Mouse (Mus musculus) adrenal gland, postnatal 36 days (tissue): ENCODE measurements at regions not wholly inside any gene's neighbourhood (a gene's known extent, or its start where the extent isn't known, plus 50 kb on each side); places are given as distances from the start of the nearest gene placed in this dataset.

Source experiments
- DNase-seq, 2 experiments: peaks; one replicate each; pipeline ENCODE4 v3.0.0; 2021; ENCODE audit warnings: mixed read lengths in 1 of 2

- no peak for DNase-seq
These were observed 873.2 kb downstream of the Slc22a22 start for GRCm38 (mm10) chr15:56604266-56604665.

GRCm38 (mm10) chr15:56592656-56593055 lies 884.8 kb downstream of the Slc22a22 start:
- DNase-seq: no peak

DNA sequence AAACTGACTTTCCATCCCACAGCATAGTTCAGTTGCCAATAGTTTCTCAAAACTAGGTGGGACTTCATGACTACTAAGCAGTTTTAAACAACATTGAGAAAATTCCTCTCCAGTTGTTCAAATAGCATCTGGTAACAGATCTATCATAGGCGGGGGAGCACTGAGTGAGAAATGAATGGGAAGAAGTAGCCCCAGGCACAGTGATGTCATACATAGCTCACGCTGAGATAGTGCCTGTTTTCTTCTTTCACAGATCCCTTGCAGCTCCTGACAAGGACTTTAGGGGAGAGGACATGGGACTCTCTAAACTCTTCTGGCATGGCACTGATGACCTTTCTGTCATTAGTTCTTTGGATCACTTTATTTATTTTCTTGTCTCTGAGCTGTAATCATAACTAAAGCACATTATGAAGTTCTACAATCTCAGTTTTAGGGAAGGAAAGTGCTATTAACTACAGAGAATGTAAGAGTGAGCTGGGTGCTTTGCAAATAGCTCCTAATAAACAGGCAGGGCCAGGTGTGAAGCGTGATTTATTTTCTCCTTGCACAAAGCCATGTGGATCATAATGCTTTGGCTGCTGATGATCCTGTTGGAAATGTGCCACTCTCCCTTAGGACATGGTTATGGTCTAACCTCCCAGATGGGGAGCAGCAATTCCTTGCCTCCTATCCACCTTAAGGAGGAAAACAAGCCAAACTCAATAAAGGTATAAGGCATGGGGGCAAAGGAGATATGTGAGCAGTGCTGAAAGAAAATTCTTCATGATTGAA lies 896.5 kb downstream of the Slc22a22 start:
- DNase-seq: no peak

GRCm38 (mm10) chr15:56563192-56563591 lies 914.2 kb downstream of the Slc22a22 start:
- no peak for DNase-seq

DNA sequence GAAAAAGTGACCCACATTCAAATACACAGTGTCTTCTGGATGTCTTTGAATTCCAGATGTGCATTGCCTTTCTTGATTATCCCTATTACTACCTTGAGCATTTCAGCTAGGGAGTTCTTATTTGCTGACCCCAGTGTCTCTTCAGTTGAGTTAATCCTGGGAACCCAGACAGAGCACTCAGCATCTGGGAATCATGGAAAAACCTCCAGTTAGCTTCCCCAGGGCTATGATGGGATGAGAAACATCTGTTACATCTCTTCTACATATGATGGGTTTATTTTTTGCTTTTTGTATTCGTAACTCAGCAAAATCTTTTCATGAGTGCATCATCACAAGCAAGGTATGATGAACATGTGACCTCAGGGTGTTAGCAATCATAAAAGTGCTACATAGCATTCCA lies 914.6 kb downstream of the Slc22a22 start:
- DNase-seq: no peak

GRCm38 (mm10) chr15:56562143-56562542 lies 915.3 kb downstream of the Slc22a22 start:
- no peak for DNase-seq

GRCm38 (mm10) chr15:56554386-56554785 lies 923.0 kb downstream of the Slc22a22 start:
- DNase-seq: peak; percentile 15 to 38

- no peak for DNase-seq
These were observed 923.6 kb downstream of the Slc22a22 start for GRCm38 (mm10) chr15:56553851-56554250.

- DNase-seq: no peak
These were observed 945.9 kb downstream of the Slc22a22 start for GRCm38 (mm10) chr15:56531529-56531928.

DNA sequence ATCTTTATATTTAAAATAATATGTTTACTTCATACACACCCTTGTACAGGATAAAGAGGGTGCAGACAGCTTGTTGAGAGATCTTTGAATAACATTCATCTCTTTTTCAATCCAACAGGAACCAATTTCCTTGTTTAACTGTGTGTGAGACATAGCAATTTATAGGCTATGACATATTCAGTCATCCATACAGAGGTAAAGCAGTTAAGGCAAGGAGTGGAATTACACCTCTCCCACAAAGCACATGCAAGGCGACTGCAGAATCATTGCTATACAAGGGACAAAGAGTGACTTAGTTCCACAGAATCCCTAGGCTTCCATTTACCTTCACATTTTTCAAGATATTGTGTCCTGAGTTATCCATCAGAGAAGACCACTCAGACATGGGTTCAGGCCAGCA lies 959.0 kb downstream of the Slc22a22 start:
- no peak for DNase-seq

- DNase-seq: no peak
These were observed 961.3 kb downstream of the Slc22a22 start for GRCm38 (mm10) chr15:56516095-56516494.

- DNase-seq: no peak
These were observed 978.7 kb downstream of the Slc22a22 start for GRCm38 (mm10) chr15:56498774-56499173.

DNA sequence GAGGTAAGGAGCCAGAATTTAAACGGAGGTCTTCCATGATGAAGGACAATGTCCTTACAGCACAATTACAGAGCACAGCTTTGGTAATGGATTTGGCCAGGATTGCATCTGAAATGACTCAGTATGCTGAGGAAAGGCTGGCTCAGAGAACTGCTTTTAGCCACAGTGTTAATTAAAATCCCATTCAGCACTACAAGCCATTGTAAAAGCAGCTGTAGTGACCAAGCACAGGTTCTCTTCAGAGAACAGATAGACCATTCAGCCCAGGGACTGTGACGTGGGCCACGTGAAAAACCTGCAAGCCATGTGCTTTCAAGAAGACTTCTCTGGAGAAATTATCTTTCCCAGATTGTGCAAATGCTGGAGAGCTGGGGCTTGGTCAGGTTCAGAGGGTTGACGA lies 979.7 kb downstream of the Slc22a22 start:
- DNase-seq: no peak

DNA sequence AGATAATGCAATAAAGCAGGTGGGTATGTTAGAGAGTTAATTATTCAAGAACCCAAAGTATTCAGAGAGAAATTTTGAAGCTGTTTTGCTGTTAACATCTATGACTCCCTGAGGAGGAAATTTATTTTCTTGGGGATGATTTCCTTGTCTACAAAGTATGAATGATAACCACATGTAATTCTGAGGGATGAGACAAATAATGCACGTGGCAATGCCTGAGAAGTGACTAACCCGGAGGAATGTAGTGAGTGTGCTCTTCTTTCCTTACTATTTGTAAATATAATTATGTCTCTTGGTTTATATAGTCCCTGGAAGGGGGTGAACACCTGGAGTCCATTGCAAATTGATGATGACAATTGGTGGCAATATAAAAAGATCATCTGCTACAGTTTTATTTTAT lies 981.1 kb downstream of the Slc22a22 start:
- no peak for DNase-seq

DNA sequence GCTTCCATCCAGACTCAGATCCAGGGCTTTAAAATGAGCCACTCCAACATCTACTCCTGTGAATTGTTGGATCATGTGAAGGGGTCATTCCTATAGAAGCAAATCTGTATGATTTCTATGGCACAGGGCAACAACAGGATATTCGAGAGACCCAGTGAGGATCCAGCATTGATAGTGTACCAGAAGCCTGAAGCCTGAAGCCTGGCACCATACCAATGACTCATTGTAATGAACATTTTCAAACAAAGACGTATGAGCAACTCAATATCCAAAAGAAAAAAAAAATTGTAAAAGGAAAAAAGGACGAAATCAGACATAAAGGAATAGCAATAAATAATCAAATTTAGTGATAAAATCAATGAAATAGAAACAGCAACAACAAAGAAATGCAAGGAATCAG lies 991.5 kb downstream of the Slc22a22 start:
- DNase-seq: no peak

GRCm38 (mm10) chr15:56484693-56485092 lies 992.7 kb downstream of the Slc22a22 start:
- DNase-seq: no peak

- no peak for DNase-seq
These were observed 997.7 kb downstream of the Slc22a22 start for GRCm38 (mm10) chr15:56479682-56480081.

DNA sequence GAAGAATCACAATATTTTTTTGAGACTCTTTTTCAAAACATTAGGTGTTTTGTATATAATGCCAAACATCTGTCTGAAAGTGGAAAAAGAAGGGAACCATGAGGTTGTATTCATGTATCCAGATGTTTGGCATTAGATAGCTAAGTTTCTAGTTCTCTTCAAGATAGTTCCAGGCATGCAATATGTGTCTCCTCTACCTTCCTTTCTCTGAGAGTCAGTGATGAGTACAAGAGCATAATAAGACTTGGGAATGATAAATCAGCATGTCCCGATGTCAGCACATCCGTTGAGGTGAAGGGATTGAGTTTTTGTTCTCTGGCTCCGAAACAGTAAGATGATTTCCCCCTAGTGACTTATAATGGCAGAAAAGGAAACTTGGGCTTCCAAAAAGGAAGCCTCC lies 998.4 kb downstream of the Slc22a22 start:
- DNase-seq: no peak

DNA sequence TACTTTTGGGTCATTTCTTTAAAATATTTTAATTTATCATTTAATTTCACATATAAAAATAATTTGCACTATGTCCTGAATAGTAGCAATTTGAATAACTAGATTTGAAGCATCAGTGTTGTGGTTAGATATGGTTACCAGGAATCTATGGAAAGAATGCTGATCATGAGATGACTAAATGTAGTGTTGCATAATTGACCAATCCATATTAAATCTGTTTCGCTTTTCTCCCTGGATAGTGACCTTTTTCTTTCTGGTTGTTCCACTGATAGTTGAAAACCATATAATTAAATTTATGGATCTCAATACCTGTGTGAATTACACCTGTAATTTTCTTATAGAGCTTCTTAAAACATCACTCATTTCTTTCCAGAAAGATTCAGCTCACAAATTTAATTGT lies 1003.7 kb downstream of the Slc22a22 start:
- DNase-seq: no peak

GRCm38 (mm10) chr15:56451881-56452280 lies 1025.5 kb downstream of the Slc22a22 start:
- DNase-seq: no peak

- DNase-seq: no peak
These were observed 1029.3 kb downstream of the Slc22a22 start for GRCm38 (mm10) chr15:56448015-56448645.

- no peak for DNase-seq
These were observed 1037.3 kb downstream of the Slc22a22 start for GRCm38 (mm10) chr15:56440171-56440570.

GRCm38 (mm10) chr15:56438370-56438769 lies 1039.1 kb downstream of the Slc22a22 start:
- no peak for DNase-seq

DNA sequence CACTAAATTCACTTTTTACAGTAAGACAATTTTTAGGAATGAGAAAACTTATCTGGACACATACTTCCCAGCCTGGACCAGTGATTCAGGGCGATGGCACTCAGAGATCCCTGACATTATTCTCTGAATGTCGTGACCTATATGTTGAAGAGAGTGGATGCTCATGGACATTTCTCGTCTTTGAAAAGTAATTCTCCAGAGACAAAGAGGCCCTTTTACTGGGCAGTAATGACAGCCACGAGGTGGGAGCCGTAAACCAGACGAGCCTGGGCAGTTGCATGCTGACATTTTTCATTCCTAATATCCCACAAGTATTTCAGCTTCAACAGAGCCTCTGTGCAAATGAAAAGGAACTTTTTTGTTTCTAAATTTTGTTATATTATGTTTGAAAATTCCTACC lies 1041.3 kb downstream of the Slc22a22 start:
- DNase-seq: no peak
